Mouse (Mus musculus): ENCODE results near the gene Arpc2. TPM values are rescaled to one million over a fixed set of nuclear protein-coding genes. Genes with fewer than 3 reads are reported as not detected.

Arpc2 gene
- 281 TPM for polyA plus RNA-seq (2012; fragmentation: generic; extraction: Trizol)
- long read RNA-seq, experiment 1, transcript Arpc2-203 (11 exons, 1,439 nt): major isoform, 215 of 445 reads
- long read RNA-seq, experiment 1, transcript Arpc2-201 (10 exons, 1,404 nt): minor isoform, 183 of 445 reads
- long read RNA-seq, experiment 1, partial matches to known transcripts: 33 of 445 reads
- long read RNA-seq, experiment 1, other reads (novel, unspliced or antisense): 14 of 445 reads
- long read RNA-seq, experiment 2, transcript Arpc2-203 (11 exons, 1,439 nt): minor isoform, 271 of 975 reads
- long read RNA-seq, experiment 2, transcript Arpc2-201 (10 exons, 1,404 nt): major isoform, 671 of 975 reads
- long read RNA-seq, experiment 2, partial matches to known transcripts: 10 of 975 reads
- long read RNA-seq, experiment 2, other reads (novel, unspliced or antisense): 23 of 975 reads

- TF ChIP-seq FOSL1 (IDR thresholded peaks at IDR 0.05; ENCODE audit: insufficient read depth, low read length, poor library complexity, severe bottlenecking) (no peak), MYOG (IDR thresholded peaks at IDR 0.05; ENCODE audit: control insufficient read depth, extremely low read depth, insufficient read length) (no peak), CTCF (IDR thresholded peaks at IDR 0.05; ENCODE audit: control insufficient read depth, insufficient read depth, insufficient read length) (no peak), MAX (IDR thresholded peaks at IDR 0.05) (no peak), USF1 (IDR thresholded peaks at IDR 0.05; ENCODE audit: low read depth) (no peak)
- H3K36me3 ChIP-seq (ENCODE audit: control insufficient read depth, insufficient read depth): no peaks in the 10 kb centered on the region
- peak within 1 kb of the TSS; percentile 92 for H3K4me3 ChIP-seq (ENCODE audit: insufficient read depth, poor library complexity, severe bottlenecking)
- peak within 1 kb of the TSS; percentile 83 for H3ac ChIP-seq (ENCODE audit: control insufficient read depth, insufficient read length, low read depth)
- peaks cover 43% of the 10 kb centered on the region for H3K79me3 ChIP-seq (ENCODE audit: low read depth)
- peaks cover 47% of the 10 kb centered on the region for H3K79me2 ChIP-seq (ENCODE audit: control insufficient read depth, insufficient read depth)
- H3K27me3 ChIP-seq (ENCODE audit: control insufficient read depth, insufficient read depth, insufficient read length): no peaks in the 10 kb centered on the region
Observed at GRCm38 (mm10) chr1:74235938-74236589, at the start of gene Arpc2. TSS of gene Arpc2 (plus strand) at chr1:74236084.

- H3K36me3 ChIP-seq (ENCODE audit: control insufficient read depth, insufficient read depth): no peaks in the 10 kb centered on the region
- H3K79me2 ChIP-seq (ENCODE audit: control insufficient read depth, insufficient read depth): no peaks in the 10 kb centered on the region
- H3K4me3 ChIP-seq (ENCODE audit: insufficient read depth, poor library complexity, severe bottlenecking): no peak overlapping the region
- no peaks in the 10 kb centered on the region for H3K79me3 ChIP-seq (ENCODE audit: low read depth)
- H3K27me3 ChIP-seq (ENCODE audit: control insufficient read depth, insufficient read depth, insufficient read length): peaks cover 22% of the 10 kb centered on the region
- TF ChIP-seq MYOD1 (IDR thresholded peaks at IDR 0.05; ENCODE audit: control insufficient read depth, insufficient read length, low read depth) (no peak), CEBPB (IDR thresholded peaks at IDR 0.05; ENCODE audit: low read depth) (no peak)
- no peak overlapping the region for H3ac ChIP-seq (ENCODE audit: control insufficient read depth, insufficient read length, low read depth)
Observed at GRCm38 (mm10) chr1:74190471-74190870, 45.4 kb upstream of the Arpc2 start.

- no peaks in the 10 kb centered on the region for H3K79me3 ChIP-seq (ENCODE audit: low read depth)
- TF ChIP-seq CEBPB (IDR thresholded peaks at IDR 0.05; ENCODE audit: low read depth): no peak
- no peak for TF ChIP-seq MYOG (IDR thresholded peaks at IDR 0.05; ENCODE audit: control insufficient read depth, extremely low read depth, insufficient read length)
- TF ChIP-seq FOSL1 (IDR thresholded peaks at IDR 0.05; ENCODE audit: insufficient read depth, low read length, poor library complexity, severe bottlenecking): no peak
- TF ChIP-seq MAX (IDR thresholded peaks at IDR 0.05): no peak
- no peak for TF ChIP-seq MYOD1 (IDR thresholded peaks at IDR 0.05; ENCODE audit: control insufficient read depth, insufficient read length, low read depth)
- TF ChIP-seq CTCF (IDR thresholded peaks at IDR 0.05; ENCODE audit: control insufficient read depth, insufficient read depth, insufficient read length): no peak
- TF ChIP-seq USF1 (IDR thresholded peaks at IDR 0.05; ENCODE audit: low read depth): no peak
- no peak overlapping the region for H3K4me3 ChIP-seq (ENCODE audit: insufficient read depth, poor library complexity, severe bottlenecking)
- H3ac ChIP-seq (ENCODE audit: control insufficient read depth, insufficient read length, low read depth): no peak overlapping the region
- H3K36me3 ChIP-seq (ENCODE audit: control insufficient read depth, insufficient read depth): no peaks in the 10 kb centered on the region
- peaks cover 24% of the 10 kb centered on the region for H3K27me3 ChIP-seq (ENCODE audit: control insufficient read depth, insufficient read depth, insufficient read length)
- H3K79me2 ChIP-seq (ENCODE audit: control insufficient read depth, insufficient read depth): no peaks in the 10 kb centered on the region
Observed at GRCm38 (mm10) chr1:74192711-74193110, 43.2 kb upstream of the Arpc2 start.

- no peaks in the 10 kb centered on the region for H3K79me3 ChIP-seq (ENCODE audit: low read depth)
- no peak within 1 kb of the TSS for H3ac ChIP-seq (ENCODE audit: control insufficient read depth, insufficient read length, low read depth)
- no peaks in the 10 kb centered on the region for H3K79me2 ChIP-seq (ENCODE audit: control insufficient read depth, insufficient read depth)
- H3K4me3 ChIP-seq (ENCODE audit: insufficient read depth, poor library complexity, severe bottlenecking): no peak within 1 kb of the TSS
- H3K36me3 ChIP-seq (ENCODE audit: control insufficient read depth, insufficient read depth): no peaks in the 10 kb centered on the region
- peaks cover 23% of the 10 kb centered on the region for H3K27me3 ChIP-seq (ENCODE audit: control insufficient read depth, insufficient read depth, insufficient read length)
- TF ChIP-seq CTCF (IDR thresholded peaks at IDR 0.05; ENCODE audit: control insufficient read depth, insufficient read depth, insufficient read length) (no peak), FOSL1 (IDR thresholded peaks at IDR 0.05; ENCODE audit: insufficient read depth, low read length, poor library complexity, severe bottlenecking) (no peak)
Observed at GRCm38 (mm10) chr1:74194445-74194844, 41.4 kb upstream of the Arpc2 start, which contains the start of gene Cxcr1. TSS of gene Cxcr1 (minus strand) at chr1:74194631.

GRCm38 (mm10) chr1:74195961-74196360 is 39.9 kb upstream of the Arpc2 start:
- H3K36me3 ChIP-seq (ENCODE audit: control insufficient read depth, insufficient read depth): no peaks in the 10 kb centered on the region
- TF ChIP-seq FOSL1 (IDR thresholded peaks at IDR 0.05; ENCODE audit: insufficient read depth, low read length, poor library complexity, severe bottlenecking) (no peak), CTCF (IDR thresholded peaks at IDR 0.05; ENCODE audit: control insufficient read depth, insufficient read depth, insufficient read length) (peak; percentile 68)
- peaks cover 18% of the 10 kb centered on the region for H3K27me3 ChIP-seq (ENCODE audit: control insufficient read depth, insufficient read depth, insufficient read length)
- H3K79me3 ChIP-seq (ENCODE audit: low read depth): no peaks in the 10 kb centered on the region
- no peak overlapping the region for H3ac ChIP-seq (ENCODE audit: control insufficient read depth, insufficient read length, low read depth)
- no peaks in the 10 kb centered on the region for H3K79me2 ChIP-seq (ENCODE audit: control insufficient read depth, insufficient read depth)
- no peak overlapping the region for H3K4me3 ChIP-seq (ENCODE audit: insufficient read depth, poor library complexity, severe bottlenecking)
